Mouse (Mus musculus) monocyte, adult 59 days (primary cell): Measurements from ENCODE around the gene Leap2. TPM values are rescaled to one million over a fixed set of nuclear protein-coding genes. Genes with fewer than 3 reads are reported as not detected.

Experiments used
- total RNA-seq, 2 experiments: library from RNA; stranded (reverse); gene quantifications; one replicate each; pipeline ENCODE4 v1.2.4; 2023

The Leap2 gene
- total RNA-seq: not detected

DNA sequence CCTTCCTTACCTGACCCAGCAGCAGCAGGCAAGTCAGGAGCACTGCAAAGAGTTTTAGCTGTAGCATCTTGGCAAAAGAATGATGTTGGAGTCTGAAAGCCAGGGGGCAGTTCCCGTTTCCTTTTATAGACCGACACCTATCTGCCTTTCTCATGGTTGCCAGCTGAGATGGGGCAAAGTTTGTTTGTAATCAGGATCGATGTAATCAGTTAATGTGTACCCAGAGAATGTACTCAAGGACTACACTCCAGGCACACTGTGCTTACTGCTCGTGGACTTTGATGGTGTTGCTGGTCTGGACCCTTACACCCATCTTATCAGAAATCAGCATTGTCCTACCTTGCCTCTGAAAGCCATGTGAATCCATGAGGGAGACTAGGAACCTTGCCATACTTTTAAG is at the start of gene Leap2:
Gene Leap2, minus strand, starts transcription at position 135 of the 400 bp plus-strand sequence.

DNA sequence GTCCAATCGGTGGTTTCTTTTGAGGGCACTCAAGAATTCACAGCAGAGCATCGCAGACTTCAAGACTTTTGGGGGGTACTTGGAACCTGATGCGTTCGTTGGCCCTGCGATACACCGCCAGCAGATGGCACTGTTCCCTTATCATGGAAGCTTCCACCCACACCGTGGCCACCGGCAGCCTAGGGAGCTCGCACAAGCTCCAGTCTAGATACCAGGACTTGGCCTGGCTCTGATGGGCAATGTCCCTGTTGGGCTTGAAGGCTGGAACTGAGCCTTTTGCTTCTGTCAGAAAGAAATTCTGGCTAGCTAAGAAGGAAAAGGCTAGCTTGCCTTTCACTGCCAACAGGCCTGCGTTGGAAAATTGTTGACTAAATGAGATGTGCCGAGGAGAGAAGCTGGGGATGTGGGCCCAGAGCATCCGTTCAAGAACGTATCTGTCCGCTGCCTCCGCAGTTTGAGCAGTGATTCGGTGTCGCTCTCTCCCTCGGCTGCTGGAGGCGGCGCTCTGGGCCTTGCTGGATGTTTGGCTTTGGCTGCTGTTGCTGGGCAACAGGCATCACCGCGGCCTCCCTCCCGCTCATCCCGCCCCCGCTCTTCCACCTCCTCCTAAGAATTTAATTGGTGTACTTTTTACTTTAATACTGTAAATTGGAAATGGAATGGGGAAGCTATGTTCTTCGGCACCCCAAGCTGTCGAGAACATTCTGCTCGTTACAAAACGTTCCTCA is 47.2 kb upstream of the Leap2 start, which contains the start of gene Gm9837:
Gene Gm9837, minus strand, starts transcription at position 512 of the 728 bp plus-strand sequence.

DNA sequence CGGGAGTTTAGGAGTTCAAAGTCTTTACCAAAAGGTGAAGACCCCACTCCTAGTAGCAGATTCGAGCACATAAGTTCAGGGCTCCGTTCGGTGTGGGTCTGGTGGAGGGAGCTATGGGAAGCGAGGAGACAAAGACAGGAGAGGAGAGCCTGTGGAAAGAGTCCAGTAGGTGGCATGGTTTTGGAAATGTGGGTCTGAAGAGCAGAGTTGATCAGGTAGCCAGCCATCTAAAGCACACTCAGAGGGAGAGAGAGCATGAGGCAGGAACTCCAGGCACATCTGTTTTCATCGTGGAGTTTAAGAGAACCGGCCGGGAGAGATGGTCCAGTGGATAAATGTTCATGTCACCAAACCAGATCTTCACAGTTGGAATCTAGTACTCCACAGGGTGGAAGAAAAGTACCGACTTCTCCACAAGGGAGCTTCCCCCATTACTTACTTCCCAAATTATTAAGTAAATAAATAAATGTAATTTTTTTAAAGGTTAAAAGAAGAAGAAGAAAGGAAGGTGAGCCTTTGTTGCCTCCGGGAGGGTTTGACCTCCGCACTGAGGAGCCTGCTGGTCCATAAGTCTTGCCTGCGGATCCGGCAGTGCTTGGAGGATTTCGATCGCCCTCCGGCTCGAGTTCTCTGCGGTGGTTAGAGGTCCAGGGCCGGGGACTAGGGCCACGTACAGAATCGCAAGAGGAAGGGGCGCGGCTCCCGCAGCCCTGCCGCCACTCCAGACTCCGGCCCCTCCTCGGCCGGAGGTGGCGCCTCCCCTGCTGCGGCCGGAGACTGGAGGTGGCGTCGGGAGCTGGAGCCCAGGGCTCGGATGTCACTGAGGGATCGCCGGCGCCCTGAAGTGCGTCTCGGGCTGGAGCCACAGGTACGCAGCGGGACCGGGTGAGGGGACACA is 33.8 kb upstream of the Leap2 start, which contains the start of the genes Gm10447 and Shroom1:
Gene Gm10447, minus strand, starts transcription at position 637 of the 898 bp plus-strand sequence.
Gene Shroom1, plus strand, starts transcription at position 732 of the 898 bp plus-strand sequence.

DNA sequence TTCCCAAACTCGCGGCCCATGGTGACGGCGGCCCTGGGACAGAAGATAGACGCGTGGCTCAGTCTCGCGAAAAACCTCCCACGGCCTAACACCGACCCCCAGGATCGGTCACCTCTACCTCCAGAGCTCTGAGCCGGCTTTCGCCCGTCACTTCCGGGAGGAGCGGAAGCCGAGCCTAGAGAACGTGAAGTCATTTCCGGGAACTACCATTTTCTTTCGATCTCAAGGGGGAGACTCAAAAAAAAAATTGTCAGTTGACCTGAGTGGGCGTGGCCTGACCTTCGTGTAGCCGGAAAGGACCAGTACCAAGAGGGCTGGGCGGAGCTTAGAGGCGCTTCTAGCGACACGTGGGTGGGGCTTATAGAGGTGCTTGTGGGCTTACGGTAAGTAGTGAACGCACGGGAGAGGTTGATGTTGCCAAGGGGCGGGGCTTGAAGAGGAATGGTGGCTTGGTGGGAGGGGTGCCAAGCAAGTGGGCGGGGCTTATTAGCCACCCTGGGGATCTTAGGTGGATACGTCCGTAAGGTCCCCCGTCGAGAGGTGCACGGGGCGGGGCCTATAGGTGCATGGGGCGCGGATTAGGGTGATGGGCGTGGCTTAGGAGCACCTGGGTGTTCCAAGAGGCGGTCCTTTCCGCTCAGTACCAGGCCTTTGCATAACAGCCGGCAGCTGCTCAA is 7.8 kb upstream of the Leap2 start, which contains the start of the genes Uqcrq and Gdf9:
Gene Uqcrq, minus strand, starts transcription at position 162 of the 677 bp plus-strand sequence.
Gene Gdf9, plus strand, starts transcription at position 354 of the 677 bp plus-strand sequence.

Other genes starting within 250 kb of the Leap2 start
- 100 to 1,000 TPM in 1 of 2 experiments, 10 to 100 TPM in 1; 95.6 to 101 TPM for gene Hspa4, start 122.7 kb downstream of the Leap2 start, total RNA-seq
- 10 to 100 TPM in 1 of 2 experiments, 1 to 10 TPM in 1; 6.7 to 11.1 TPM for gene Zcchc10, start 98.5 kb downstream of the Leap2 start, total RNA-seq
- gene Aff4, start 72.3 kb downstream of the Leap2 start, total RNA-seq: 100 to 1,000 TPM; 134 to 137 TPM
- 100 to 1,000 TPM; 173 to 184 TPM for gene Uqcrq, start 7.7 kb upstream of the Leap2 start, total RNA-seq
- 1 to 10 TPM; 1.8 TPM for gene Gdf9, start 7.9 kb upstream of the Leap2 start, total RNA-seq
- not detected for gene Gm10447, start 33.9 kb upstream of the Leap2 start, total RNA-seq
- gene Shroom1, start 34.0 kb upstream of the Leap2 start, total RNA-seq: 1 to 10 TPM in 1 of 2 experiments, under 1 TPM in 1; 0.73 to 1.0 TPM
- gene Gm9837, start 47.3 kb upstream of the Leap2 start, total RNA-seq: not detected
- not detected for gene Gm9945, start 57.0 kb upstream of the Leap2 start, total RNA-seq
- gene Sowaha, start 57.1 kb upstream of the Leap2 start, total RNA-seq: not detected
- gene Sept8, start 96.1 kb upstream of the Leap2 start, total RNA-seq: 1 to 10 TPM; 6.7 to 7.5 TPM
- gene Kif3a, start 144.2 kb upstream of the Leap2 start, total RNA-seq: 1 to 10 TPM; 4.3 to 6.3 TPM
- gene Il4, start 195.5 kb upstream of the Leap2 start, total RNA-seq: not detected
- not detected for gene Il13, start 211.5 kb upstream of the Leap2 start, total RNA-seq